Mouse (Mus musculus): ENCODE measurements around the gene Zbtb48.
A peak's percentile ranks its signal among the peaks of the same experiment; 100 is the strongest.
"Not testable (repeated sequence)": the region's sequence is repeated elsewhere in the genome, so short reads cannot be mapped to it uniquely, and the experiment has no call there.

The Zbtb48 gene

DNA sequence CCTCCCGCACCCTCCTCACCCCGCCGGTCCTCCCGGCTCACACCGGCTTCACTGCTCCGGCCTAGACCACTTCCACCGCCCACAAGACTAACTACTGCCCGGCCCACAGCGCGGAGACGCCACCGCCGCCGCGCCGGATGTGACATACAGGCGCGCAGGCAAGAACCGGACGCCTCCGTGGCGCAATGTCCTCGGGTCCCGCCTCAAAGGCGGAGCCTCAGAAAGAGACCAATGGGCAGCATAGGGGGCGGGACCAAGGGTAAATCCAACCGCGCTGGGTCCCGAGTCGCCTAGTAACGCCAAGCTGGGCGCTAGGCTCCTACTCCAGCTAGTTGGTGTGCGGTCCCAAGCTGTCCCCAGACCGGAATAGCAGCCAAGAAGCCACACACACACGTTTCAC lies at the start of gene Zbtb48:
Zbtb48 (minus strand) TSS at position 148 of the 400 bp plus-strand sequence.
- DNase-seq (ENCODE audit: low spot score) = peak; percentile 96

DNA sequence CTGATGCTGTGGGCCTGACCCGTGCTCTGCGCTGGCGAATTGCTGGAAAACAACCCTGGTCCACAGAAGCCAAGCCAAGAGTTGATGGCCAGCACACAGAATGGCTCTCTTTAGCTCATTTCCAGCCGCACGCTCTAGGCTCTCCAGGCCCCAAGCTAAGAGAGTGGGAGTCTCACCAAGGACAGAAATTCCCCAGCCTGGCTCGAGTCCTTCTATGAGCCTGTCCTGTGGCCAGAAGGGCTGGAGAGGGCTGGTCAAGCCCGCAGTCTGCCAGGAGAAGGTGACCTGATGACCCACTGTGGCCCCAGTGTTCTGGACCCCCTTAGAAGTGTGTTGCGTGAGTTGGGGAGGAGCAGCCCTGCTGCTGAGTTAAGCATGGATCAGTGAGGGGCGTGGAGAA lies 49.7 kb upstream of the Zbtb48 start:
- DNase-seq (ENCODE audit: low spot score) = no peak

DNA sequence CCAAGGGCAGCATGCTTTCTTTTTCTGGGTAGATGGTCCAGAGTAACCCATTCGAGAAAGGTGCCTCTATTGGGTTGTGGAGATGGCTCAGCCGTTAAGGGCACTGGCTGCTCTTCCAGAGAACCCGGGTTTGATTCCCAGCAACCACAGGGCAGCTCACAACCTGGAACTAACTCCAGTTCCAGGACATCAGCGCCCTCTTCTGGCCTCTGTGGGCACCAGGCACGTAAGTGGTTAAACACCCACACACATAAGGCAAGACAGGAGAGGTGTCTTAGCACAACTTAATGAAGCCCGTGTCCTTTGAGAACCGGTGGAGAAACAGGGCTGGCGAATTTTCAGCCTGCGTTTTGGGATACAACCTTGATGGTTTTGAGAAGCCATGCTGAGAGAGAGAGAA lies 47.1 kb upstream of the Zbtb48 start:
- DNase-seq (ENCODE audit: low spot score) = no peak

DNA sequence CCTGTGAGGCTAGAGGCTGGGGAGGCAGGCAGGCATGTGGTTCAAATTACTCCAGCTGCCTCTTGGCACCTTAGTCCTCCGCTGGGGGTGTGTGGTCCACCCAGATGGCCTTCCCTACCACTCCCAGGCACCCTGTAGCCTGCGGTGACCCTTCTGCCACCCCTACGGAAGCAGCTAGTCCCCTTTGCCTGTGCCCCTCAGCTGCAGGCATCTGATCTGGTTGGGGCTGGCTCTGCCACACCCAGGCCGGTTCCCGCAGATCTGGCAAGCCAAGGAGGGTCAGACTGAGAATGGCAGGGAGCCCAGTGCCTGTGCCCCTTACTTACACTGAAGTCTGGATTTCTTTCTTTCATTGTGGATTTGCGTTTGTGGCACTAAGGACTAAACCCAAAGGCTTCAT lies 46.2 kb upstream of the Zbtb48 start:
- no peak for DNase-seq (ENCODE audit: low spot score)

DNA sequence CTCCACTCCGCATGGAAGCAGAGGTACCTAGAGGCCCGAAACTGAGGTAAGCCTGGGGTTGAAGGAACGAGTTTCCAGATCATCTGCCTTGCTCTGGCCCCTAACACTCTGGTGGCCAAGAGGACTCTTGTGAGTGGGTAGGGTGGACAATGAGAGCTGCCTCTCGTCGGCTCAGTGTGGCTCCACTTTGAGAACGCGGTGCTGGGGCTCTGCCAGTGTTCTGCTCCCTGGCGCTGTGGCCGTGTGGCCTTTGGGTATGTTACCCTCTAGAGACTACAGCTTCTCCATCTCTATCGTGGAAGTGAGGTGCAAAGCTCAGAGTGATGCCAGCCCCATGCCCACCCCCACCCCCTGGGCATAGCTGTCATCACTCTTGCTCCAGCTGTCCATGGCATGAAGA lies 45.2 kb upstream of the Zbtb48 start:
- DNase-seq (ENCODE audit: low spot score) = no peak

DNA sequence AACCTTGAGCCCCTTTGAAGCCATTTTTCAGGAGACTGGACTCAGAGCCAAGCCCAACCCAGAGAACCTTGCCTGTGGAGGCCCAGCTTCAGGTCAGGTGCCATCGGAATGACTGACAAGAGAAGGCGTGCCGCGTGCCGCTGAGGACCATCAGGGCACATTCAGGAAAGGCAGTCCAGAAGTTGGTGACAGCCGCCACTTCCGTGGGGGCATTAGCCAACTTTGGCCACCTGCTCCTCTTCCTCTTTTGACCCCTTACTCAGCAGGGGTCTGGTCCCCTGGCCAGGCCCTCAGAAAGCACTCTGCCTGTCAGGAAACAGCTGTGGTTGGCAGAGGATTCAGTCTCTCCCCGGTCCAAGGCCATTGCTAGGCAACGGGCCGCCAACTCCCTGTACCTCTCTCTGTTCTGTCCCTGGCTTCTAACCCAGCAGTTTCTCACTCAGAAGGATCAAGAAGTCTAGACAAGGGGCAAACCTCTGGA lies 44.7 kb upstream of the Zbtb48 start, which contains the start of gene Plekhg5:
Plekhg5 (plus strand) TSS at position 378 of the 481 bp plus-strand sequence.
- no peak for DNase-seq (ENCODE audit: low spot score)

DNA sequence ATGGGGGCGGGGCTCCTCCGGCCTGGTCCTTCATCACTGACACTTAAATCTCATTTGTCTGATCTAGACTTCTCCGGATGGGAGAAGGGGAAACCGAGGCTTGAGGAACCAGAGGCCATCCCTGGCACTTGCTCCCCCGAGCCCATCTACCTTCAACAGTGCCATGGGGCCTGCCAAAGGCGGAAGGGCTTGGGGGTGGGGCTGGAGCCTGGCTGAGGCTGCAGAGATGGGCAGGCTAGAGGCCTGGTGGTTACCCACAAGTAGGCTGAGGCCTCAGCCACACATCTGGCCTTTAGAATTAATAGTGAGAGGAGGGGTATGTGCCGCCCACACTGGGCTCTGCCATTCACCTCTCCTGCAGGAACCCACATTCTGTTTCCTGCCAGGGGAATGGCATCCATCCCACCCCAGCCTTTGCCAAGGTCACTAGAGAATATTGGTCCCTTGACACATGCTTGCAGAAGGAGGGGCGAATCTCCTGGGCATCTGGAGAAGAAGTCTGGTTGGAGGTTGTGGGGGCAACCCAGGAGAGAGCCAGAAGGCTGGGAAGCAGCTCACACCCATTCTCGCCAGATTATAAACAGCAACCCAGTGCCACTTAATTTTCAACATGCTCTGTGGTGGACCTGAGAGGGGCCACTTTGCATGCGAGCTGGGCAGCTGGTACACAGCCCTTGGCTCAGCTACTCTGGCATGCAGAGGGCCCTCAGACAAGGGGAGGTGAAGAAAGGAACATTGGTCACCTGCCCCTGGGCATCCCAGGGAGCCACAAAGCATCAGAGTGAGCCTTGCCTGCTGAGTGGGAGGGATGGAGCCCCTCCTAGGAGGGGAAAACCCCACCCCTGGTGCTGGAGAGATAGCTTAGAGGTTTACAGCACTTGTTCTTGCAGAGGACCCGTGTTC lies 43.3 kb upstream of the Zbtb48 start:
- no peak for DNase-seq (ENCODE audit: low spot score)

DNA sequence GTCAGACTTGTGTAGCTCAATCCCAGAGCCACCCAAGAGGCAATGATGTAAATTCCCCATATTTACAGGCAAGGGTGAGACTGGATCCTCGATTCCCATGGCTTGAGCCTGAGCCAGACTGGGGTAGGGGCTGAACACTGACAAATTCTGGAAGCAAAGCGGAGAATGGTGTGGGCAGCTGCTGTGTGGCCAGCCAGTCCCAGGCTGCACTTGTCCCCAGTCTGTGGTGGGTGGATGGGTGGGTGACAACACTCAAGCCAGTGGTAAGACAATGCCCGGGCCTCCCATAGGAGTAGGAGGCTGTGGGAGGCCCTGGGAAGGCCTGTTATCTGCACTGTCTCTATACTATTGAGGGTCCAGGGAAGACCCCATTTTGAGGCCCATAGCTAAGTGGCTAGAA lies 41.8 kb upstream of the Zbtb48 start:
- DNase-seq (ENCODE audit: low spot score) = no peak

DNA sequence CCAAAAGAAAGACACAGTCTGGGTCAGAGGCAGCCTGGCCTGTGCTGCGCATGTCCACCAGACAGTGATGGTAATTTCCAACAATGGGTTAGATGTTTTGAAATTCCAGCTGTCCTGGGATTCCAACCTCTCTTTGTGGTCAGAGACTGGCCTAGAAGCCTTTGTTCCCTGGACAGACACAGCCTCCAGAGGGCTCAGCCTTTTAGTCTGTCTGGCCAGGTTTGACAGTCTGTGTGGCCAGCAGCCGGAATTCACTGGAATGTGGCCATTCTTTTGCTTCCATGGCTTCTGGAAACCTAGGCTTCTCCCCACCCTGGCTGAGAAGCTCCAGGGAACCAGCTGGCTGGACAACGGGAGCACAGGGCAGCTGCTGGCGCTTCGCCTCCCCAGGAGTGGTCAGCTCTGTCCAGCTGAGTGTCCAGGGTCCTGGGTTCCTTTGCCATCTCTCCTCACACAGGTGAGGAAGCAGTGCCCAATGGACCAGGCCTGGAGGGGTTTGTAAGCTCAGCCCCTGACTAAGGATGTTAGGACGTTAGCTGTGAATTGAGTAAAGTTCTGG lies 40.8 kb upstream of the Zbtb48 start:
- no peak for DNase-seq (ENCODE audit: low spot score)

DNA sequence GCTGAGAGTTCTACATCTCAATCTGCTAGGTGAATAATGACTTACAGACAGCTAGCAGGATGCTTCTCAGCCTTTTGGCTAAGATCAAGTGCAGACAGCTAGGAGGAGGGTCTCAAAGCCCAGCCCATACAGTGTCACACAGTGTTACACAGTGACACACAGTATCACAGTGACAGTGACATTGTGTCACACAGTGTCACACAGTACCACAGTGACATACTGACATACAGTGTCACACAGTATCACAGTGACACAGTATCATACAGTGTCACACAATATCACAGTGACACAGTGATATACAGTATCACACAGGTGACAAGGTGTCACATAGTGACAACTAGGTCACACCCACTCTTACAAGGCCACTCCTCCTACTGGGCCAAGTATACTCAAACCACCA lies 39.8 kb upstream of the Zbtb48 start:
- no peak for DNase-seq (ENCODE audit: low spot score)

DNA sequence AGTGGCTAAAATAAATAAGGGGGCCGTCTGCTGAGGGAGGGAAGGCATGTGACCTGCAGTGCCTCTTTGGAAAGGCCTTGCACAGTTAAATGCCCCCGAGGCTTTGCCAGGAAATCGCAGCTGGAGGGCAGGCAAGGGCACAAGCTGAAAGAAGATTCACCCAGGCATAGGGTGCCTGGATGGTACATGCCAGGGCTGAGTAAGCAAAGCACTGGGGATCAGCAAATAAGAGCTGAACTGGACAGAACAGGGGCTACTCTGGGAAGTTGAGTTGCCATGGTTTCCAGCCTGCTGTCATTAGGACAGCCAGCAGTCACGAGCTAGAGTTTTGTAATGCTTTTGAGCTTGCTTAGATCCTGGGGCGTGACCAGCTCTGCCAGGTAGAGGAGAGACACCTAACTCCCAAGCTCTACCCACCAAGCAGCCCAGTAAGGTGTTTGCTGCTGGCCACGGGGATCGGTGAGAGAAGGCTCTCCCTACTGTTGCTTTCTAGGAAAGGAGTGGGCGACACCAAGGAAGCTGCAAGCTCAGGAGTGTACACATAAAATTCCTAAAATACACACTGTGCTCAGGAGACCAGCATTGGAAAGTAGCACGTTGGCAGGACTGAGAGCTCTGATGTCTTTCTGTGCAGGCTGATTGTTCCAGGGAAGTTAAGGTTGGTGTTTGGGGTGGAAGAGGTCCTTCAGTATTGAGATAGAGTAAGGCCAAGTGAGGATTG lies 35.1 kb upstream of the Zbtb48 start:
- DNase-seq (ENCODE audit: low spot score) = peak; percentile 73

DNA sequence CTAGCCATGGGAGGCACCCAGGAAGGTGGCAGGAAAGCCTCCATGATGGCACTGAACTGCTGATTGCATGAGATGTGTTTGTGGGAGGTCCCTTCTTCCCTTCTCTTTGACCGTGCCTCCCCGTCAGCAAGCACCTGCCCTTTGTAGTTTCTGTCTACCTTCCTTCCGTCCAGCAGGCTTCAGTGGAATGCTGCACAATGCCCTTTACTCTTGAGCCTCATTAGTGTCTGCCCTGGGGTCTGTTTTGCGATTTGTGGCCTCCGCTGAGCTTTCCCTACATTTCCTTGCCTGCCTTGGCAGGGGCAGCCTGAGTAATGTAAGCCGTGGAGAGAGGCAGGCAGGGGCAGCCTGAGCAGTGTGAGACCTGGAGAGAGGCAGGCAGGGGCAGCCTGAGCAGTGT lies 17.1 kb upstream of the Zbtb48 start:
- peak; percentile 55 for DNase-seq (ENCODE audit: low spot score)

DNA sequence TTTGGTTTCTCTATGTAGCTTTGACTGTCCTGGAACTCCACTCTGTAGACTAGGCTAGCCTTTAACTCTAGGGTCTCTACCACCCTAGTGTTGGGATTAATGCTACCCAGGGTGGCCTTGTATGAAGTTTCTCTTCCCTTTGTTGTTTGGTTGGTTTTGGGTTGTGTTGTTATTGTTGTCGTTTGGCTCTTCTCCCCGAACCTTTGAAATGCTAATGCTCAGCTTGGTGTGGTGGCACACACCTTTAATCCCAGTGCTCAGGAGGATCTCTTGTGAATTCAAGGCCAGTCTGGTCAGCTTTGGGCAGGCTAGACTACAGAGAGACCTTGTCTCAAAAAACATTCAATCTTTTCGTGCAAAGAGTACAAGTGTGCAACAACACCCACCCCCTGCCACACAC lies 15.7 kb upstream of the Zbtb48 start:
- no peak for DNase-seq (ENCODE audit: low spot score)

DNA sequence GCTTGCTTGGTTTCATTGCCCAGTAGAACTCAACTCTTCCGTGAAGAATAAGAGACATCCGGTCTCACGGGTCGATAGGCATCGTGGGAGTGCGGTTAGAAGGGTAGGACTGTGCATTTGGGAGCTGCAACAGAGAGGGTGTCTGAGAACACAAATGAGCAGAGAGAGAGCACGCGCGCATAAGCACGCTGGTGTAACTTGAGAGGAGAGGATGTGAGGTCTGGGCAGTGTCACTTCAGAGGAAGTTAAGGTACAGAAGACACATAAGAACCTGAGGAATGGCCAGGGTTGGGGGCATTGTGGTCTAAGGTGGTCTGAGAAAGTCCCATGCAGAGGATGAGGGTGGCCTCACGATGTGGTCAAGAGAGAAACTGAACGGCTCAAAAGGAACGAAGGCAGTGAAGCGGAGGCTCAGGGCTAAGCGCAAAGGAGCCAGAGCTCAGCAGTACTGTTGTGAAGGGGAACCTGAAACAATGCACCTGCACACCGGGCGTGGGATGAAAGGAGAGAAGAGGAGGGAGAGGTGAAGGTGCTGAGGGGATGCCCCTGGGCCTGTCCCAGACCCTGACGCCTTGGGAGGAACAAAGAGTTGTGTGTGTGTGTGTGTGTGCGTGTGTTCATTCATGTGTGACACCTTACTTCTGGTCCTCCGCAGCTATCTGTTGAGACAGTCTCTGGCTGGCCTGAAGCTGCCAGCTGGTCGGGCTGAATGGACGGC lies 14.6 kb upstream of the Zbtb48 start:
- DNase-seq (ENCODE audit: low spot score) = no peak

DNA sequence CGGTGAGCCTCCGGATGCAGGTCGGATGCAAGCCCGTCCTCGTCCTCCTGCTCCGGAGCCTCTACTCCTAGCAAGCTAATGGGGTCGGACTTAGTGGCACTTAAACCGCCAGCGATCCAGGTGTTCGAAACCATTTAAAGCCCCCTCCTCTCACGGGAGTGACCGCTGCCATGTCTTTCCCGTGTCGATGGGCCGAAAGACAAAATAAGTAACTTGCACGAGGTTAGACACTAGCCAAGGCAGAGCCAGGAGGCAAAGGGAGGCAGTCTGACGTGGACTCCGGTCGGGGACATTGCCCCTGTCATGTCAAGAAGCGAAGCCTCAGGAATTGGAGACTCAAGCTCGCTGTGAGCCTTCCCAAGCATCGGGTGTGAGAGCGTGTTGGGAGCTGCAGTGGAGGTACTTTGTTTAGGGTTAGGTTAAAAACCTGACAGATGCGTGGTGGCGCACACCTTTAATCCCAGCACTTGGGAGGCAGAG lies 12.4 kb upstream of the Zbtb48 start:
- DNase-seq (ENCODE audit: low spot score) = no peak

DNA sequence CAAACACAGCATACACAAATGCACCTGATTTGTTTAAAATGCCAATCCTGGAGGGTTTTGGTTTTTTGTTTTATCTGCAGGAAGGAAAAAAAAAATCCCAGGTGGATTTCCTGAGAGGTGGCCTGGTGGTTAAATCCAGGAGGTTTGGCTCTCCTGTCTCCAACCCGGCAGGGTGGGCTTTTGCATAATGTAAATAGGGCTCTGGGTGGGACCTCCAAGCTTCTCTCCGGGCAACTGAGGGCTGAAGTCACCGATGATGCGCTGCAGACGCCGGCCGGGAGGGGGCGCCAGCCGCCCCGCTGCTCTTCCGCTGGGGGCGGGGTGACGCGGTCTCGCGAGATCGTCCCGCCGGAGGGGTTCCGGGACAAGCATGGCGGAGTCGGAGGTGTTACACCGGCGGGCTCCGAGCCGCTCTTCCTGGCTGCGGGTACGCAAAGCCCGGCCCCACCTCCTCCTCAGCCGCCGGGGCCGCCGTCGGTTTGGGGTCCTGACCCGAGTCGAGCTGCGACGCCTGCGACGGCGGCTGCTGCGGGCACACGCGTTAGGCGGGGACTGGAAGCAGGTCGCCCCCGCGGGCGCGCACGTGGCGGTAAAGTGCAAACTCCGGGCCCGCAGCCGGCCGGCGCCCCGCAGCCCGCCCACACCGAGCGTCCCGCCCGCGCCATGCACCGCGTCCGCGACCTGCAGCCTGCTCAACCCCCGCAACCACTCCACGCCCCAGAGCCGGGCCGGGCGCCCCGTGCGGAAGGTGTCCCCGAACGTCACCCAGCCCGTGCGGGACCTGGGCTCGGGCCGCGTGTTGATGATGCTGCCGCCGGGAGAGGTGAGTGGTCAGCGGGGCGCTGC lies 11.7 kb upstream of the Zbtb48 start, which contains the start of gene Nol9:
Nol9 (plus strand) TSS at position 337 of the 846 bp plus-strand sequence.
- peak; percentile 90 for DNase-seq (ENCODE audit: low spot score)

DNA sequence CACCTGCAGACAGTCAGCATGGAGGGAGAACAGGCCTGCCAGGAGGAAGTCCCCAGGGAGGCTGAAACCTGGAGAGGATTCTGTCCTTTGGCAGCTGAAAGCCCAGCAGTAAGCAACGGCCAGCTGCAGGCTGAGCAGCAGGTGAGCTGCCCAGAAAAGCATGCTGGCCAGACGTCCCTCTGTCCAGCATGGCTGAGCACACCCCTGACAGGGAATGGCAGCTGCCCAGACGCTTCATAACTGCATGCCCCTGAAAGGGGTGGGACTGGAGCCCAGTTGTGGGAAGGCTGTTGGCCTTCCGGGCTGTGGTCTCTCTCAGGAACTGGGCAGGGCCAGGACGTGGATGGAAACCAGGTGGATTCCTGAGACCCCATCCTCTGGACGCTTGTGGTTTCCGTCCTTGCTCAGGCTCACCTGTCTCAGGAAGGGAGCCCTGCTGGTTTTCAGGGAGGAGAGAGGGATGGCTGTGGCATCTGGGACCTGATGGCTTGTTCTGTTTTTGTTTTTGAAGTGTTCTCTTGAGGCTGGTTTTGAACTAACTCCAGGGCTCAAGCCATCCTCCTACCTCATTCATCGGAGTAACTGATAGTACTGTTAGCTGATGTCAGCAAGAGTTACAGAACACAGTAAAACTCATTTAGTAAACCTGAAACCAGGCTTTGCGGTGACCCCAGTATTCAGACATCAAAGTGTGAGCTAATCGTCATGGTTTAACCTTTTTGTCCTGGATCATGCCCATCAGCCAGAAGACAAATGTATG lies 10.9 kb upstream of the Zbtb48 start, which contains the start of gene Tas1r1:
Tas1r1 (minus strand) TSS at position 344 of the 760 bp plus-strand sequence.
- DNase-seq (ENCODE audit: low spot score) = no peak

DNA sequence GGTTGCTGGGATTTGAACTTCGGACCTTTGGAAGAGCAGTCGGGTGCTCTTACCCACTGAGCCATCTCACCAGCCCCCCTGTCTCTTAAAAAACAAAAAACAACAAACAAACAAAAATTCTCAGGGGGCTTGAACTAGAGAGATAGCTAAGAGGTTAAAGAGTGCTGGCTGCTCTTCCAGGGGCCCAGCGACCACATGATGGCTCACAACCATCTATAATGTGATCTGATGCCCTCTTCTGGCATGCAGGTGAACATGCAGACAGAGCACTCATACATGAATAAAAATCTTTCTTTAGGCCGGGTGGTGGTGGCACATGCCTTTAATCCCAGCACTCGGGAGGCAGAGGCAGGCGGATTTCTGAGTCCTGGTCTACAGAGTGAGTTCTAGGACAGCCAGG lies 9.0 kb upstream of the Zbtb48 start:
- not testable (repeated sequence) for DNase-seq (ENCODE audit: low spot score)

DNA sequence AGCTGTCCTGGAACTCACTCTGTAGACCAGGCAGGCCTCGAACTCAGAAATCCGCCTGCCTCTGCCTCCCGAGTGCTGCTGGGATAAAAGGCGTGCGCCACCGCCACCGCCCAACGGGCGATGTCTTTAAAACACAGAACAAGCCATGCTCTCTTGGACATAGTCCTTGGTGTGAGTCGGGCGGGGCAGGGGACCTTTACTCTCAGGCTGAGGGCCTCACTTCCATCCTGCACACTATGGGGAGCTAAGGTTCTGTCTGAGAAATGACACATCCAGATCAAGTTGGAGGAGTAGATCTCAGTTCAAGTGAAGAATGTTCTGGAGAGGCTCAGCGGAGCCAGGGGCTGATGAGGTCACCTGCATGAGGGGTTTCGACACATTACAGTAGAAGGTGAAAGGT lies 5.5 kb upstream of the Zbtb48 start:
- no peak for DNase-seq (ENCODE audit: low spot score)

DNA sequence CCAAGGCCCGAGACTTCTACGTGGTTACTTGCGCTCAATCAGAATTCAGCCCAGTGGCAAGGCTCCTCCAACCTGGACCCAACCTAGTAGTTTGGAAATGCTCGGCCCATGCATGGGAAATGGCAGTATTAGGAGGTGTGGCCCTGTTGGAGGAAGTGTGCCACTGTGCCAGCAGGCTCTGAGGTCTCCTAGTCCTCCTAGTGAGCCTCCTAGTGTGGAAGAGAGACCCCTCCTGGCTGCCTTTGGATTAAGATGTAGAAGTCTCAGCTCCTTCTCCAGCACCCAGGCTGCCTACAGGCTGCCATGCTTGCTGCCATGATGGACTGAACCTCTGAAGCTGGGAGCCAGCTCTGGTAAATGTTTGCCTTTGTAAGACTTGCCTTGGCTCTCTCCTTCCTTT lies 2.5 kb upstream of the Zbtb48 start:
- no peak for DNase-seq (ENCODE audit: low spot score)
